Mouse (Mus musculus) intestine, postnatal 0 days (tissue): Measurements from ENCODE around the gene Cdk10. TPM values are rescaled to one million over a fixed set of nuclear protein-coding genes. Genes with fewer than 3 reads are reported as not detected.
A peak's percentile ranks its signal among the peaks of the same experiment; 100 is the strongest.
"Not testable (repeated sequence)": the region's sequence is repeated elsewhere in the genome, so short reads cannot be mapped to it uniquely, and the experiment has no call there.

ENCODE experiments used
- ATAC-seq: fragments of 200-750 bp; cut with Nextera tagmentation; 2 replicates; pipeline ENCODE4 v1.8.0; 2017; ENCODE audit warnings: mild to moderate bottlenecking, moderate TSS enrichment, moderate library complexity
- H3K27ac ChIP-seq: fragments of 300-500 bp; sonication (generic); 2 replicates; pipeline ENCODE4 v1.5.1; 2014; ENCODE audit warnings: mild to moderate bottlenecking, low read depth, low read length, moderate library complexity
- H3K27me3 ChIP-seq: fragments of 300-500 bp; sonication (generic); replicated peaks from 2 replicates; pipeline ENCODE4 v1.6.1; 2014; ENCODE audit warnings: low read length, mixed read lengths; ENCODE audit not compliant: control insufficient read depth, insufficient read depth
- H3K36me3 ChIP-seq: fragments of 300-500 bp; sonication (generic); 2 replicates; pipeline ENCODE4 v1.6.1; 2014; ENCODE audit warnings: mild to moderate bottlenecking, moderate library complexity; ENCODE audit not compliant: control insufficient read depth, insufficient read depth
- H3K4me1 ChIP-seq: fragments of 300-500 bp; sonication (generic); replicated peaks from 2 replicates; pipeline ENCODE4 v1.6.1; 2014; ENCODE audit warnings: antibody characterized with exemption, low read length, mixed read lengths; ENCODE audit not compliant: control insufficient read depth, insufficient read depth
- H3K4me2 ChIP-seq: fragments of 300-500 bp; sonication (generic); replicated peaks from 2 replicates; pipeline ENCODE4 v1.6.1; 2014; ENCODE audit warnings: low read depth, mild to moderate bottlenecking, moderate library complexity
- H3K4me3 ChIP-seq: fragments of 300-500 bp; sonication (generic); 2 replicates; pipeline ENCODE4 v1.5.1; 2014; ENCODE audit warnings: low read depth, low read length
- H3K9ac ChIP-seq: fragments of 300-500 bp; sonication (generic); 2 replicates; pipeline ENCODE4 v1.6.1; 2014; ENCODE audit warnings: mild to moderate bottlenecking, low read depth, low read length
- H3K9me3 ChIP-seq: fragments of 300-500 bp; sonication (generic); 2 replicates; pipeline ENCODE4 v1.6.1; 2016; ENCODE audit warnings: mixed run types; ENCODE audit not compliant: control insufficient read depth
- CTCF ChIP-seq: sonication (generic); IDR thresholded peaks from 2 replicates; pipeline ENCODE4 v1.5.1; 2016; ENCODE audit warnings: low read depth, mild to moderate bottlenecking, control low read depth, antibody characterized with exemption, moderate library complexity
- WGBS: fragments of 180-500 bp; shearing (Covaris S2); extraction: QIAGEN DNeasy Blood & Tissue Kit; methylation state at CpG from one replicate; pipeline ENCODE4 v1.1.7; 2014; 5-methylcytosine and 5-hydroxymethylcytosine counted together
- polyA plus RNA-seq: library from polyadenylated mRNA; unstranded; fragments of >200 nt; fragmentation: Nextera tagmentation; extraction: Ambion mirVana; gene quantifications from 2 replicates; pipeline ENCODE4 v1.2.1, GENCODE M21; 2015

Cdk10 gene
- polyA plus RNA-seq, 1 experiment from 2014 or later: 11.8 TPM

GRCm38 (mm10) chr8:123190678-123191077, 34.0 kb upstream of the Cdk10 start:
- H3K27me3 ChIP-seq: no peaks in the 10 kb centered on the region
- 3% methylated on average over 9 of the region's 9 CpGs for WGBS
- 0 out of 2 replicates have a peak overlapping the region, but pooled peaks have one; percentile 24 for H3K27ac ChIP-seq
- TF ChIP-seq CTCF: peak; percentile 81
- peak overlapping the region; percentile 44; the same call in 1 of the 2 replicates for H3K4me2 ChIP-seq
- no peaks in the 10 kb centered on the region for H3K9me3 ChIP-seq
- H3K4me3 ChIP-seq: no peak overlapping the region
- H3K9ac ChIP-seq: no peak overlapping the region
- H3K36me3 ChIP-seq: no peaks in the 10 kb centered on the region
- ATAC-seq: peak; percentile 39
- H3K4me1 ChIP-seq: no peaks in the 10 kb centered on the region; the same call in 1 of the 2 replicates

GRCm38 (mm10) chr8:123191908-123192307, 32.7 kb upstream of the Cdk10 start:
- ATAC-seq: no peak
- H3K9ac ChIP-seq: no peak overlapping the region
- WGBS: 24% methylated on average over 8 of the region's 8 CpGs
- no peak for TF ChIP-seq CTCF
- H3K27ac ChIP-seq: no peak overlapping the region
- H3K4me3 ChIP-seq: no peak overlapping the region
- no peak overlapping the region for H3K4me2 ChIP-seq
- H3K9me3 ChIP-seq: no peaks in the 10 kb centered on the region
- no peaks in the 10 kb centered on the region; the same call in 1 of the 2 replicates for H3K4me1 ChIP-seq
- H3K27me3 ChIP-seq: no peaks in the 10 kb centered on the region
- no peaks in the 10 kb centered on the region for H3K36me3 ChIP-seq

- Histone ChIP-seq H3K9me3 (no peaks in the 10 kb centered on the region), H3K27me3 (no peaks in the 10 kb centered on the region), H3K4me1 (no peaks in the 10 kb centered on the region; the same call in 1 of the 2 replicates), H3K4me2 (peak overlapping the region; percentile 42), H3K27ac (no peak overlapping the region), H3K4me3 (no peak overlapping the region), H3K36me3 (no peaks in the 10 kb centered on the region), H3K9ac (no peak overlapping the region)
- WGBS: 53% methylated on average over 9 of the region's 9 CpGs
- no peak for ATAC-seq
- no peak for TF ChIP-seq CTCF
Observed at GRCm38 (mm10) chr8:123193771-123194170, 30.9 kb upstream of the Cdk10 start.

- not testable (repeated sequence) for H3K4me3 ChIP-seq, H3K36me3 ChIP-seq, H3K27ac ChIP-seq, H3K4me2 ChIP-seq, H3K9me3 ChIP-seq, H3K27me3 ChIP-seq, H3K4me1 ChIP-seq, H3K9ac ChIP-seq
- peak; percentile 66 for ATAC-seq
- 41% methylated on average over 5 of the region's 5 CpGs for WGBS
Observed at GRCm38 (mm10) chr8:123197016-123197415, 27.6 kb upstream of the Cdk10 start.

GRCm38 (mm10) chr8:123199864-123200263, 24.8 kb upstream of the Cdk10 start:
- H3K9me3 ChIP-seq: no peaks in the 10 kb centered on the region
- H3K4me3 ChIP-seq: no peak overlapping the region
- no peaks in the 10 kb centered on the region; the same call in 1 of the 2 replicates for H3K4me1 ChIP-seq
- no peaks in the 10 kb centered on the region for H3K27me3 ChIP-seq
- no peak overlapping the region for H3K9ac ChIP-seq
- WGBS: 64% methylated on average over 14 of the region's 14 CpGs
- no peak overlapping the region for H3K27ac ChIP-seq
- peaks cover 5% of the 10 kb centered on the region for H3K36me3 ChIP-seq
- no peak for ATAC-seq
- TF ChIP-seq CTCF: no peak
- no peak overlapping the region for H3K4me2 ChIP-seq

GRCm38 (mm10) chr8:123202288-123202687, 22.4 kb upstream of the Cdk10 start:
- TF ChIP-seq CTCF: peak; percentile 93
- WGBS: 27% methylated on average over 5 of the region's 5 CpGs
- Histone ChIP-seq H3K4me1 (no peaks in the 10 kb centered on the region), H3K27me3 (no peaks in the 10 kb centered on the region), H3K27ac (no peak overlapping the region), H3K9me3 (no peaks in the 10 kb centered on the region), H3K4me3 (no peak overlapping the region), H3K4me2 (no peak overlapping the region), H3K9ac (no peak overlapping the region), H3K36me3 (peaks cover 25% of the 10 kb centered on the region)
- no peak for ATAC-seq

- Histone ChIP-seq H3K4me1 (no peaks in the 10 kb centered on the region), H3K27me3 (no peaks in the 10 kb centered on the region), H3K27ac (no peak overlapping the region), H3K9ac (no peak overlapping the region), H3K9me3 (no peaks in the 10 kb centered on the region), H3K4me2 (no peak overlapping the region), H3K36me3 (peaks cover 38% of the 10 kb centered on the region), H3K4me3 (no peak overlapping the region)
- 83% methylated on average over 3 of the region's 3 CpGs for WGBS
- TF ChIP-seq CTCF: no peak
- ATAC-seq: no peak; the same call in 1 of the 2 replicates
Observed at GRCm38 (mm10) chr8:123203571-123203970, 21.1 kb upstream of the Cdk10 start.
